Mouse (Mus musculus) gastrocnemius, postnatal 25 days (tissue): Measurements from ENCODE around the gene Ephx3. TPM values are rescaled to one million over a fixed set of nuclear protein-coding genes. Genes with fewer than 3 reads are reported as not detected.

Experiments
- DNase-seq: peaks from one replicate; pipeline ENCODE4 v3.0.0; 2022
- total RNA-seq, 2 experiments: library from RNA; stranded (reverse); gene quantifications; 1 replicate in 1 of 2; 2 replicates in 1 of 2; pipeline ENCODE4 v1.2.3; 2021

Gene Ephx3
- total RNA-seq, 2 experiments from 2014 or later = 0.40 to 0.46 TPM

DNA sequence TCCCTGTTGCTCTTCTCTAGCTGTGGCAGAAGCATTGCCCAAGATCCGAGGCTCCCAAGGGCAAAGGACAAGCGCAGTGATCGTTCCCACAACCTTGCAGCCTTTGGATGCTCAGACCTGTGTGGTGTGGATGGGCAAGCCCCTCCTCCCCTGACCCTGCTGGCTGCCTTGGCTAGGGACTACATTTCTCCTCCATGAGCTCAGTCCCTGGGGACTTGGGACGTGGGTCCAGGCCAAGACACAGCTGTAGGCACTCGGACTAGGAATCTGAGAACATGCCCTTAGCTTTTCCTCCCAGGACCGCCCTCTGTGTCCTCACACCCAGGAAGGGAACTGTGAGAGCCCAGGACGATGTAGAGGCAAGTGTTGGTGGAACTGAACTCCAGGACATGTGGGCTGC is 16.2 kb downstream of the Ephx3 start:
- peak; percentile 82 for DNase-seq

- DNase-seq = no peak
Observed at GRCm38 (mm10) chr17:32172485-32172884, 16.9 kb downstream of the Ephx3 start.

- DNase-seq = no peak
Observed at GRCm38 (mm10) chr17:32169518-32170225, 19.7 kb downstream of the Ephx3 start.

- peak; percentile 67 for DNase-seq
Observed at GRCm38 (mm10) chr17:32166687-32167086, 22.7 kb downstream of the Ephx3 start, which contains the start of gene Notch3. TSS of gene Notch3 (minus strand) at chr17:32166852.

DNA sequence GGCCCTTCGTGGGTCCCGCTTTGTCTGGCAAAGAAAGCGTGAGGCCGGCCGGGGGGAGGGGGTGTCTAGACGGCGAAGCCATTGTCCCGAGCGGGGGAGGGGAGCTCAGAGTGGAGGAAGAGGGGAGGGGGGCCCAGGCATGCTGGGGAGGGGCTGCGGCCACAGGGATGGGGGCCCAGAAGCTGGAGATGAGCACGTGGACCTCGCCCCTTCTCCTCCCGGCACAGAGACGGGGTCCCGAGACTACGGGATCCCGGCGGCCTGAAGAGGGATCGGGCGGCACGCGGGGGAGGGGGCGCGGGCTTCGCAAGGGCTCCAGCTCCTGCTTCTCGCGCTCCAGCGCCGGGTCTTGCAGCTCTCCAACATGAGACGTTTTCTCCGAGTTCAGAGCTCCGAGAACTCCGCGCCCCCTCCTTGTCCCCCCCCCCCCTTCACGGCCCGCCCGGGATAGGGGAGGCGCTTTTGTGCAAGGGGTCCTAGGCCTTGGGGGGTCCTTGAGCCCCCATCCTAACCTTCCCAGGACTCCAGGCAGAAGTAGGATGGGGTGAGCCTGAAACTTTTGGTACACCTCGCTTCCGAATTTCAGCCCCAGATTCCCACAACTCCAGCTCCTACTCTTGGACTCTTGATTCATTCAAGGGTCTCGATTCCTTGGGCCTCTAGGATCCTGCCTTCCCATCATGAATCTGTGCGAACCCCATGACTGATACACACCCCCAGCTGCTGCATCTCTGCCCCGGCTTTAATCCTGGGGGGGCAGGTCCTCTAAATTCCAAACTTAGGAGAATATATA is 23.4 kb downstream of the Ephx3 start:
- DNase-seq = peak; percentile 39

- no peak for DNase-seq
Observed at GRCm38 (mm10) chr17:32165266-32165802, 24.0 kb downstream of the Ephx3 start.

- no peak for DNase-seq
Observed at GRCm38 (mm10) chr17:32164780-32165179, 24.6 kb downstream of the Ephx3 start.

DNA sequence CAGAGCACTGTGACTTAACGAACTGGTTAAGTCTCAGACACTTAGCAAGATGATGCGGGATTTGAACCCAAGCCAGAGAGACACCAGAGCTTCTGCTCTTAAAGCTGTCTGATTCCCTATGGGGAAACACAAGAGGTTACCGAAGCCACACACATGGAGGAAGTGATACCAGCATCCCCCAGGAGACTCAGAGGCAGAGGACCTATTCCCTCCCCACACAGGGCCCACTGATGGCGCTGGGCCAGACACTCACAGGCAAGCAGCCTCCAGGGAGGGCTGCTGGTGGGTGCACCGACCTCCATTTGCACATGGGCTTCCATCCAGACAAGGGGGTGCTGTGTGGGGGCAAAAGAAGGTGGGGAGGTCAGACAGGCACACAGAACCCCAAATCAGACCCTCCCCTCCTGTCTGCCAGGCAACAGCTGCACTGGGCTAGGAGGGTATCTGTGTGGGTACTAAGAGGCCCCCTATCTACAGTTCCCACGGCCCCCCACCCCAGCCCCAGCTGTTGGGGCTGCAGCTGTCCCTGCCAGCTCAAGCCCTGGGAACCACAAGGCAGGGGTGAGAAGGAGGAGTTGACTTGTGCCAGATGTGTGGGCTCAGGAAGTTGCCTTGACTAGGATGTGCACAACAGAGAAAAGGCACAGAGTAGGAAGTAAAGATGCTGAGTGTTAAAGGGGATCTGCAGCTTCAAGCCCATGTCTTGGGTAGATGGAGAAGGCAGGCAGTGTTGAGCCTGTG is 25.3 kb downstream of the Ephx3 start:
- DNase-seq = peak; percentile 47

GRCm38 (mm10) chr17:32162112-32162850 is 27.1 kb downstream of the Ephx3 start:
- peak; percentile 60 for DNase-seq

- DNase-seq = no peak
Observed at GRCm38 (mm10) chr17:32160882-32161281, 28.5 kb downstream of the Ephx3 start.

DNA sequence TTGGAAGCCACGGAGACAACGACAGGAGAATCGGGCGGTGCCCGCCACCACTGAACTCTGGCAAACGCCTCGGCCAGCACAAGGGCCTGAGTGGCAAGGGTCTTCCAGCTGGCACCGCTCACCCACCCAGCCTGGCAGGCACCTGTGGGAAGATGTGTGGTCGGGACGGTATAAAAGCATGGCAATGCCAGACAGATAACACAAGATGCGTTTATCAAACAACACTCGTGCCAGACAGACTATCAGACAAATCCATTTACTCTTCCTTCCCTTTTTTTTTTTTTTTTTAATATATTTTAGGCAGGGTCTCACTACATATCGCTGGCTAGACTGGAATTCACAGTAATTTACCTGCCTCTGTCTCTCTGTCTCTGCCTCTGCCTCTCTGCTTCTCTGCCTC is 30.5 kb downstream of the Ephx3 start:
- no peak for DNase-seq

GRCm38 (mm10) chr17:32146718-32147117 is 42.6 kb downstream of the Ephx3 start:
- no peak for DNase-seq

DNA sequence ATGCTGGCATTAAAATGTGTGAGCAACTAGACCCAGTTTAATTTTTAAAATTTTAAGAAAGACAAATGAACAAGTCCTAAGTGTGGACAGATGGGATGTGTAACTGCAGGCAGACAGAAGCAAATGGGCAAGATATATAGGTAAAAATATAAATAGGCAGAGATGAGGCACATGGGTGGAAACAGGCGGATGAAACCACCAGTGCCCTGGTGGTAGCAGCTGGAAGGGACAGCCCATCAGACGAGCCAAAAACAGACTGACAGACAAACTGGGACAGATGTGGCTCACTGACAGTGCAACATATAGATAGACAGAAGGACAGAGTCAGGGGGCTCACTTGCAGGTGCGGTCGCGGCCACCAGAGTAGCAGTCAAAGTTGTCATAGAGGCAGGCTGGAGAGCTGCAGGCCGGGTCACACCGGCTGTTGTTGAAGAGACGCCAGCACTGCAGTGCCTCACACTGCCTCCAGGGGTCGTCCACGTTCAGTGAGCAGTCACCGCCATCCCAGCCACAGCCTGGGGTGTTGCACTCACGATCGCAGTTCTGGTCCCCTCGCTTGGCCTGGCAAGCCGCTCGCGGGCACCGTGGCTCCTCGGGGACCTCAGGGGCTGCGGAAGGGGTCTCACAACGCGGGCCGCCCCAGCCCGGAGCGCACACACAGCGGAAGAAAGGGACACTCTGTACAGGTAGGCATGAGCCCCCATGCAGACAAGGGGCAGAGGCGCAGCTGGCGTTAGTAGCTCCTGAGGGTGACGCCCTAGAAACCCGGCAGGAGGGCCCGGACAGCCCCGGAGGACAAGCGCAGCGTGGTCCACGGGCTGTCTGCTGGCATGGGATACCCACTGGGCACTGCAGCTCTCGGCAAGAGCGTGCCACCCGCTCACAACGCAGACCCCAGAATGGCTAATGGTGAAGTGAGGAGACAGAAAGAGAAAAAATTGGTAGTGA is 46.2 kb downstream of the Ephx3 start:
- DNase-seq = peak; percentile 78

DNA sequence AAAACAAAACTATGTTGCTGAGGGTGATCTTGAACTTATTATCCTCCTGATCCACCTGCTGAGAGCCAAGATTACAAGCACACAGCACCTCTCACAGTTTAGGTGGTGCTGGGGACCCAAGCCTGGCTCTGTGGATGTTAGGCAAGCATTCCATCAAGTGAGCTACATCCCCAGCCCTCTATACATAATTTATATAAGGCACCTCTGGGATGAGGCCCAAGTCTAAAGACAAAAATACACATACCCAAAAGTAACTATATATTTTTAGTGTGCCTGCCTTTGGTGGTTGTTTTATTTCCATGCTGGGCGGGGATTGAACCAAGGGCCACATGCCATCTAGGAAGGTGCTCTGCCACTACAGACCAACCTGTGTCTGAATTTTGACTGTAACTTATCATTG is 47.1 kb downstream of the Ephx3 start:
- no peak for DNase-seq

Other genes starting within 250 kb of the Ephx3 start
- gene Rrp1b, start 153.4 kb downstream of the Ephx3 start, total RNA-seq = 1 to 10 TPM; 6.9 to 8.2 TPM
- under 1 TPM; 0.92 to 0.99 TPM for gene Hsf2bp, start 153.2 kb downstream of the Ephx3 start, total RNA-seq
- 10 to 100 TPM; 12.6 to 13.4 TPM for gene Notch3, start 22.7 kb downstream of the Ephx3 start, total RNA-seq
- 10 to 100 TPM; 36.6 to 37.5 TPM for gene Brd4, start 95.2 kb upstream of the Ephx3 start, total RNA-seq
- 10 to 100 TPM; 28.2 to 37.0 TPM for gene Akap8, start 131.7 kb upstream of the Ephx3 start, total RNA-seq
- 10 to 100 TPM; 26.0 to 33.3 TPM for gene Akap8l, start 161.1 kb upstream of the Ephx3 start, total RNA-seq
- 10 to 100 TPM; 10.9 TPM for gene Wiz, start 199.9 kb upstream of the Ephx3 start, total RNA-seq
- under 1 TPM in 1 of 2 experiments, not detected in 1; 0.27 TPM for gene Rasal3, start 214.0 kb upstream of the Ephx3 start, total RNA-seq
- gene Pglyrp2, start 234.6 kb upstream of the Ephx3 start, total RNA-seq = not detected